Mouse (Mus musculus): ENCODE measurements around the gene Gm10320.

Gm10320 gene

GRCm38 (mm10) chr13:98491909-98492308 lies at the start of gene Gm10320:
Gene Gm10320, minus strand, starts transcription at chr13:98492001.
- DNase-seq (ENCODE audit: low spot score) = no peak

- DNase-seq (ENCODE audit: low spot score) = no peak
These were observed 49.8 kb upstream of the Gm10320 start for GRCm38 (mm10) chr13:98541601-98542000.

GRCm38 (mm10) chr13:98540206-98540605 lies 48.4 kb upstream of the Gm10320 start:
- no peak for DNase-seq (ENCODE audit: low spot score)

- no peak for DNase-seq (ENCODE audit: low spot score)
These were observed 47.5 kb upstream of the Gm10320 start for GRCm38 (mm10) chr13:98539311-98539710.

GRCm38 (mm10) chr13:98538587-98538986 lies 46.8 kb upstream of the Gm10320 start:
- DNase-seq (ENCODE audit: low spot score) = no peak

GRCm38 (mm10) chr13:98534913-98535262 lies 43.1 kb upstream of the Gm10320 start:
- no peak for DNase-seq (ENCODE audit: low spot score)

- DNase-seq (ENCODE audit: low spot score) = peak; percentile 38
These were observed 42.5 kb upstream of the Gm10320 start for GRCm38 (mm10) chr13:98534190-98534912.

- no peak for DNase-seq (ENCODE audit: low spot score)
These were observed 41.6 kb upstream of the Gm10320 start for GRCm38 (mm10) chr13:98533415-98533814.

GRCm38 (mm10) chr13:98532699-98533375 lies 41.0 kb upstream of the Gm10320 start:
- DNase-seq (ENCODE audit: low spot score) = no peak

- DNase-seq (ENCODE audit: low spot score) = no peak
These were observed 40.2 kb upstream of the Gm10320 start for GRCm38 (mm10) chr13:98531976-98532375.

- no peak for DNase-seq (ENCODE audit: low spot score)
These were observed 39.5 kb upstream of the Gm10320 start for GRCm38 (mm10) chr13:98531306-98531705.

- no peak for DNase-seq (ENCODE audit: low spot score)
These were observed 32.0 kb upstream of the Gm10320 start for GRCm38 (mm10) chr13:98523719-98524316.

GRCm38 (mm10) chr13:98518341-98518740 lies 26.5 kb upstream of the Gm10320 start:
- no peak for DNase-seq (ENCODE audit: low spot score)

- no peak for DNase-seq (ENCODE audit: low spot score)
These were observed 25.9 kb upstream of the Gm10320 start for GRCm38 (mm10) chr13:98517666-98518065.

GRCm38 (mm10) chr13:98516985-98517384 lies 25.2 kb upstream of the Gm10320 start:
- DNase-seq (ENCODE audit: low spot score) = no peak

GRCm38 (mm10) chr13:98512066-98512465 lies 20.3 kb upstream of the Gm10320 start:
- no peak for DNase-seq (ENCODE audit: low spot score)

- DNase-seq (ENCODE audit: low spot score) = no peak
These were observed 15.9 kb upstream of the Gm10320 start for GRCm38 (mm10) chr13:98507656-98508055.

GRCm38 (mm10) chr13:98506496-98506895 lies 14.7 kb upstream of the Gm10320 start:
- no peak for DNase-seq (ENCODE audit: low spot score)

- DNase-seq (ENCODE audit: low spot score) = no peak
These were observed 14.2 kb upstream of the Gm10320 start for GRCm38 (mm10) chr13:98505989-98506388.

- DNase-seq (ENCODE audit: low spot score) = no peak
These were observed 13.7 kb upstream of the Gm10320 start for GRCm38 (mm10) chr13:98505489-98505857.

- no peak for DNase-seq (ENCODE audit: low spot score)
These were observed 13.1 kb upstream of the Gm10320 start for GRCm38 (mm10) chr13:98504661-98505488.

GRCm38 (mm10) chr13:98504181-98504660 lies 12.4 kb upstream of the Gm10320 start:
- no peak for DNase-seq (ENCODE audit: low spot score)

Data from ovary, postnatal 14 days (tissue).